Comparison of ENCODE assay signal across 12 mouse cellular contexts in the genomic region with DNA sequence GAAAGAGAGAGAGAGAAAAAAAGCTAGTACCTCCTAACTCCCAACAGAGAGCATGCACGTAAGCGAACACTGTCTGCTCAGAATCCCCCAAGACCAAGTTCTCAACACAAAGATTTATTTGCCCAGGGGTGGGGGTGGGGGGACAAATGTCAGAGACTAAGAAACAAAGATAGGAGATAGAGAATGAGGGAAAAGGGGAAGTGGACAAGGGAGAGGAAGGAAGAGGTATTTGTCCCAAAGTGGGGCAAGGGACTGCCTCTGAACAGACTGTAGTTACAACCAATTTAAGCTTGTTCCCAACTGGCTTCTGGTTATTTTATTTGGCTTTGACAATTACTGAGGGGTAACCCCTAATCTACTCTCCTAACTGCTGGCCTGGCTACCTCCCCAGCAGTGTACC.
"Had no signal": no experiment of that assay in that cellular context is flagged by ENCODE, and none has a peak within 500 bp of the region (broad histone marks: within the 10 kb centered on the region; RNA-seq: fewer than 3 reads in every experiment).

No protein-coding gene starts in this region.

- H3K36me3 ChIP-seq: kidney, embryonic 15.5 days; liver, embryonic 13.5 days had no signal

- H3K4me3 ChIP-seq: kidney, embryonic 15.5 days; left cerebral cortex, adult 2 months; liver, embryonic 13.5 days had no signal

- H3K4me1 ChIP-seq: kidney, embryonic 15.5 days; liver, embryonic 13.5 days had no signal

- DNase-seq: kidney, adult 11 months; kidney, adult 8-10 months; kidney, postnatal 10 days; kidney, postnatal 36 days; layer of hippocampus, postnatal 36 days; liver, embryonic 13.5 days; lung, adult 2 months; lung, postnatal 36 days; midbrain, embryonic 14.5 days; thymus, postnatal 25 days had no signal

- H3K4me2 ChIP-seq: kidney, embryonic 15.5 days; liver, embryonic 13.5 days had no signal

- H3K27me3 ChIP-seq: kidney, embryonic 15.5 days; liver, embryonic 13.5 days had no signal

- H3K27ac ChIP-seq: kidney, embryonic 15.5 days; left cerebral cortex, adult 2 months; liver, embryonic 13.5 days had no signal

- H3K9ac ChIP-seq: kidney, embryonic 15.5 days; liver, embryonic 13.5 days had no signal

- H3K9me3 ChIP-seq: liver, embryonic 13.5 days had no signal
